Mouse (Mus musculus): Measurements from ENCODE around the gene Rnf7. TPM values are rescaled to one million over a fixed set of nuclear protein-coding genes. Genes with fewer than 3 reads are reported as not detected.

Gene Rnf7
- polyA plus RNA-seq, 1 experiment from 2014 or later, result 207 TPM

- 0 out of 2 replicates have a peak overlapping the region, but pooled peaks have one; percentile 27 for H3K27ac ChIP-seq (ENCODE audit: low read length)
- no peaks in the 10 kb centered on the region for H3K9me3 ChIP-seq (ENCODE audit: low read length)
- H3K4me3 ChIP-seq (ENCODE audit: low read length), result peak overlapping the region; percentile 2; the same call in 1 of the 2 replicates
- H3K27me3 ChIP-seq (ENCODE audit: insufficient read depth, low read length), result no peaks in the 10 kb centered on the region
- H3K36me3 ChIP-seq (ENCODE audit: insufficient read depth, low read length), result no peaks in the 10 kb centered on the region
- no peak overlapping the region; the same call in 1 of the 2 replicates for H3K9ac ChIP-seq (replicated peaks; ENCODE audit: low read length)
- peaks cover 4% of the 10 kb centered on the region; the same call in 1 of the 2 replicates for H3K4me1 ChIP-seq (ENCODE audit: insufficient read depth, low read length)
- H3K4me2 ChIP-seq (replicated peaks; ENCODE audit: low read depth, low read length), result peak overlapping the region; percentile 32
- whole genome bisulfite sequencing, result 25% methylated on average over 8 of the region's 8 CpGs
- ATAC-seq (ENCODE audit: low FRiP score, low TSS enrichment), result peak; percentile 77
Observed at GRCm38 (mm10) chr9:96424027-96424426, 54.4 kb downstream of the Rnf7 start.

Other genes with a start within 250 kb of the Rnf7 start
- gene Atp1b3, start 114.2 kb downstream of the Rnf7 start, polyA plus RNA-seq (2015; fragmentation: Nextera tagmentation; extraction: Ambion mirVana), result 178 and 186 TPM in 2 replicates
- gene Gm28729, start 46.6 kb upstream of the Rnf7 start, polyA plus RNA-seq (2015; fragmentation: Nextera tagmentation; extraction: Ambion mirVana), result not detected in 2 replicates
- gene Rasa2, start 152.9 kb upstream of the Rnf7 start, polyA plus RNA-seq (2015; fragmentation: Nextera tagmentation; extraction: Ambion mirVana), result 18.7 and 19.3 TPM in 2 replicates